Mouse (Mus musculus) right cerebral cortex, postnatal 4 days (tissue): ENCODE results near the gene Bbs9.

Experiments
- DNase-seq: peaks from one replicate; pipeline ENCODE4 v3.0.0-alpha.2; 2022

Gene Bbs9

GRCm38 (mm10) chr9:22468899-22469259 lies 6.6 kb upstream of the Bbs9 start:
- no peak for DNase-seq

- DNase-seq: no peak
Observed at GRCm38 (mm10) chr9:22469643-22470042, 5.9 kb upstream of the Bbs9 start, which contains the start of gene Rp9. TSS of gene Rp9 (minus strand) at chr9:22469743.

DNA sequence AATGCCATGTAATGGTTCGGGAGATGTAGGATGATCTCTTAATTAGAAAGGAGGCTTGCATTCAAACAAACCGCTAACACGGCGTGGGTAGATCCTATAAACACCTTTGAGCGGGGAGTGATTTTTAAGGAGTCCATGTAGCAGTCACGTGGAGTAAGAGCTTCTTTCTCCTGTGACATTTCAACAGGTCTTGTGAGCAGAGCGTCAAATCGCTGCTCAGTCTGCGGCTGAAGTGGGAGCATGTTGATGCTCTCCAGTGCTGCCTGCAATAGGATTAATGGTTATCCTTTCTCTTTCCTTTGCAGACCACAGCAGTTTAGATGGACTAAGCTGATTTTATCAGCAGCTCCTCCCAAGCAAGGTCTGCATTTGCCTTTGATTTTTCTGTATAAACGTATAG lies 750 bp downstream of the Bbs9 start:
- DNase-seq: no peak

GRCm38 (mm10) chr9:22478946-22479345 lies 3.4 kb downstream of the Bbs9 start:
- no peak for DNase-seq

- no peak for DNase-seq
Observed at GRCm38 (mm10) chr9:22483866-22484561, 8.5 kb downstream of the Bbs9 start.

DNA sequence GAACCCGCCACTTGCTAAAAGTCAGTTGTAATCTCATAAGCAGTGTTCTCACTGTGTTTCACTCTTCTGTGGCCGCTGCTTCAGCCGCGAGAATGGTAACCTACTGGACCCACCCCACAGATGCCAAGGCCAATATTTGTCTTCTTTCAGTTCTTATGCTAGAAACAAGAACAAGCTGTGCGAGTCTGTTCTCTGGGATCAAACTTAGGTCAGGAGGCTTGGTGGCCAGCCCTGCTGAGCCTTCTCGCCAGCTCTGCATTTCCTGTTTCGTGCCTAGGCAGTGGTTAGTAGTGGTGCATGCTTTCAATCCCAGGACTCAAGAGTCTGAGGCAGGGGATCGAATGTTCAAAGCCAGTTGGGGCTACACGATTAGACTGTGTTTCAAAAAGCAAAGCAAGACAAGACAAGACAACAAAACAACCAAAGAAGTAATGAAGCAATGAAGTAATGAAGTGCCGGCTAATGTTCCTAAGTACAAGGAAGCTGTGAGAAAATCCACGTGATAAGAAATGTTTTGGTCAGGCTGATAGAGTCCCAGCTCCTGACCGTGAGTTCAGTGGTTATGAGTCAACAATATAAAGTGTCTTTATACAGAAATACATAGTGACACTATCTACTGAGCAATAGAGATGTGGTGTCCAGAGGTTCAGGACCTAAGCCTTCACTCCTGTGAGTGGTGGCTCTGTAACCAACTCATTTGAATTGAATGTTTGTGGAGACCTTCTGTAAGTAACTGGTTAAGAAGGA lies 9.2 kb downstream of the Bbs9 start:
- DNase-seq: no peak

DNA sequence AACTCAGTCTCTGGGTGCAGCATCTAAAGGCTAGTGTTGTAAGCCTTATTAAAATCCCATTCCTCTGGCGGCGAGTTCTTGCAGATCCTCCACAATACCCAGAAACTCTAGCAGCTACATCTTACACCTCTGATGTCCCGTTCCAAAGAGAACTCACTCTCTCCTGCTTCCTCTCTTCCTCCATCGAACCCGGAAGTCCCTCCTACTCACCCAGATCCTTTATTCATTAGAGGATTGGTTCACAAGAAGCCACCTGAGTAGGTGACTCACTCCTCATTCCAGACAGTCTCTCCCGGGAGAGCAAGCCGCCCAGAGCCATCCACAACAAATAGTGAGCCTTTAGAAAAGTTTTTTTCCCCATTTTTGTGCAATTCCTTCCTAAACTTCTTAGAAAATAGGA lies 10.7 kb downstream of the Bbs9 start:
- no peak for DNase-seq

DNA sequence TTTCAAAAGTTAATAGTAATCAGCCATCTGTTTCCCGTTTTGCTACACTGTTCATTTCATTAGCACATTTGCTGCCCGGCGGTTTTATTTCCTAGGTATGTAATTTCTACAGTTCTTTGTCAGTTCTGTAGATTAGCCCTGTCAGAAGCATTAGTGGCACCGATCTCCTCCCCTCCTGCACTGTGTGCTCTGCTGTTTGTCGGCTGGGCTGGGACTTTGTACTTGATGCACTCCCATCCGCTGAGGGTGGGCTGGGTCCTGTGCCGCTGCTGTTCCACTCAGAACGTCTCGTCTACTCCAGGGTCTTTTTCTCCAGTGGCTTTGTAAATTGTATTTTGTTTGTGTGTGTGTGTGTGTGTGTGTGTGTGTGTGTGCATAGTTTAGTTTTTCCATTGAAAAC lies 13.4 kb downstream of the Bbs9 start:
- no peak for DNase-seq

DNA sequence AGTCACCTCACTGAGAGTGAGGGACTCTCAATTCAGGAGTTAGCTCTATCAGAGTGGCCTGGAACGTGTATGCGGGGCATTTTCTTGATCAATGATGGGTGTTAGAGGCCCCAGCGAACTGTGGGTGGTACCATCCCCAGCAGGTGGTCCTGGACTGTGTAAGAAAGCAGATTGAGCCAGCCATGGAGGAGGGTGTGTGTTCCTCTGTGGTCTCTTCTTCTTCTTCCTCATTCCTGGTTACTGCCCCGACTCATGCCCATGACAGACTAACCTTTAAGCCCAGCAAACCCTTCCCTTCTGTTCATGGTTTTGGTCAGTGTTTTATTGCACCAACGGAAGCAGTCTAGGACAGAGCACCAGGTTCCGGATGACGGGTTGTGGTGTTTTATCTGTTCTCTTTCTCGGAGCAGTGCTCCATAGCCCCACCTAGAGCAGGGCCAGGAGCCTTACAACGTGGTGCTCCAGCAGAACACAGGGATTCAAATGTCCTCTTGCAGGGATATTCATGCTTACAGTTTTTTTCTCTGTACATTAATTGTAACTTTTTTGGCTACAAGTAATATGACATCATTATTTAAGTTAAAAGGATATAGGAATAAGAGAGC lies 18.8 kb downstream of the Bbs9 start:
- no peak for DNase-seq

DNA sequence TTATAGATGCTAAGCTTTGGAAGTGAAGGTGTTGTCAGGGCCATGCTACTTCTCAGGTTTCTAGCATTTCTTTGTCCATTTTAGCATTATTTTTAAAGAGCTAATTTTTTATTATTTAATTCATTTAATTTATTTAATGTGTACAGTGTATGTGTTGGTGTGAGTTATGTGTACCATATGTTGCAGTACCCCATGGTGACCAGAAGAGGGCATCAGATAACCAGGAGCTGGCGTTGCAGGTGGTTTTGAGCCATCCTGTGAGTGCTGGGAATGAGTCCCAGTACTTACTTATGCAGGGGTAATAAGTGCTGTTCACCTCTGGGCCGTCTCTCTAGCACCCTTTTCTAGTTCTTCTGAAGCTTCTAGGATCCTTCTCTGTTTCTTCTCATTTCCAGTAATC lies 19.6 kb downstream of the Bbs9 start:
- no peak for DNase-seq

- DNase-seq: no peak
Observed at GRCm38 (mm10) chr9:22497021-22497767, 21.7 kb downstream of the Bbs9 start.

GRCm38 (mm10) chr9:22502972-22503371 lies 27.5 kb downstream of the Bbs9 start:
- no peak for DNase-seq

- no peak for DNase-seq
Observed at GRCm38 (mm10) chr9:22503581-22503980, 28.1 kb downstream of the Bbs9 start.

DNA sequence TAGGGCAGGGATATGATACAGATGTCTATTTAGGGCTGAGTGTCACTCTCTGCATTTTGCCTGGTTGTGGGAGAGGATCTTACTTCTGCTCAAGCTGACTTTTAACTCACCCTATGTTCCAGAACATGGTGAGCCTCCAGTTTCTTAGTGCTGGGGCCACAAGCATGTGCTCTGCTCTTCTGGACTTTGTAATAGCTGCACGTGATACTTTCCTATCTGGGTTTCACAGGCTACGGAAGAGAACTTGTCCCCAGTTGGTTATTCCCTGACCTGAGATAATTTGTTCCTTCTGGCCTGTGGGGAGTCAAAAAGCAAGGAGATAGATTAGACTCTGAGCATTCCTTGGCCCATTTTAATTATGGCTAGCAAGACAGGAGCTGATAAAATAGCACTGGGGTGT lies 30.1 kb downstream of the Bbs9 start:
- DNase-seq: no peak

- no peak for DNase-seq
Observed at GRCm38 (mm10) chr9:22515076-22515475, 39.6 kb downstream of the Bbs9 start.

DNA sequence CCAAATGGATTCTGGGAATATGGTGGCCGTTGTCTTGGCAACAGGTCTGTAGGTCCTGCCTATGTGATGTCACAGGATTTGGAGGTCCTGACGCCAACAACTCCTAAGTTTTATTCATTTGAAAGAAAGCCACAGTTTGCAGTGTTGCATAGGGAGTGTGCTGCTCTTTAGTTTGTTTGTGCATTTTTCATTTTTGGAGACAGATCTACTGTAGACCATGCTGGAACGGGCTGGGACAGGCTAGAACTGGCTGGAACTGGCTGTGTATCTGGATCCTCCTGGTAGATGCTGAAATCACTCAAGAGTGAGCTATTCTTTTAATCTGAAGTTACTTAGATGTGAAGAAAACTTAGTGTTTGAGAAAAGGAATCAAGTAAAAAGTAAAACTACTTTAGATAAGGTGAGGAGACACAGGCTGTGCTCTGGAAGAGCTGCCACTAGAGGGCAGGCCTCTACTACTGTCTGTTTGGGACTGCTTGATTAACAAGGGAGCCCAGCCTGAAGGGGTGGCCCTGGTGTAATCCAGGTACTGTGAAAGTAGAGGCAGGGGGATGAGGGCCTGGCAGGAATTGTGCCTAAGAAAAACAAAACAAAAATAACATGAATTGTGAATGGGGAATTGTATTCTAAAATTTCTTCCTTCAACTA lies 43.0 kb downstream of the Bbs9 start:
- peak; percentile 62 for DNase-seq

- DNase-seq: no peak
Observed at GRCm38 (mm10) chr9:22523460-22523859, 47.9 kb downstream of the Bbs9 start.

DNA sequence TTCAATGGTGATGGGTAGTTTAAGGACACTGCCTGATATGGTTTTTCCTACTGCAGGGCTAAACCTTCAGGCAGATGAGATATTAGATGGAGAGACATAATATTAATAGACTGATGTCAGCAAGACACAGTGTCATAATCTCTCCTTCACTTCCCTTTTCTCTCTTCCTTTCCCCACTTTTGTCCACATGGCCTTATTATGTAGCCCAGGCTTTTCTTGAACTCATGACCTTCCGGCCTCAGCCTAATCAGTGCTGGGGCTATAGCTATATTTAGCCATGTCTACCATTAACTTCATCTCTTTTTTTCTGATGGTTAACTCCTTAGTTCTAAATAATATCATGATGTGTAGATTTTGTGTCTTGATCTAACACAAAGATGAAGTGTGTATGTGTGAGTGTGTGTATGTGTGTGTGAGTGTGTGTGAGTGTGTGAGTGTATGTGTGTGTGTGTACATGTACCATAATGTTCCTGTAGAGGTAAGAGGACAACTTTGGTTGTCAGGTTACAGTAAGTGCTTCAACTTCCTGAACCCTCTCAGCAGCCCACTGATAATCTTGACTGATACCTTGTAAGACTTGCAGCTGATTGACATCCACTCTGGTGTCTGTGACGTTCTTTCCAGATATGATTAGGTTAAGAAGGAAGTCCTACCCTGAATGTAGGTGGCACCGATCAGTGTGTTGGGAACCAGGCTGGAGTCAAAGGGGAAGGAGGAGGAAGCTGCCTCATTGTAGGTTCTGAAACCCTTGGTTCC lies 55.4 kb downstream of the Bbs9 start:
- DNase-seq: no peak

DNA sequence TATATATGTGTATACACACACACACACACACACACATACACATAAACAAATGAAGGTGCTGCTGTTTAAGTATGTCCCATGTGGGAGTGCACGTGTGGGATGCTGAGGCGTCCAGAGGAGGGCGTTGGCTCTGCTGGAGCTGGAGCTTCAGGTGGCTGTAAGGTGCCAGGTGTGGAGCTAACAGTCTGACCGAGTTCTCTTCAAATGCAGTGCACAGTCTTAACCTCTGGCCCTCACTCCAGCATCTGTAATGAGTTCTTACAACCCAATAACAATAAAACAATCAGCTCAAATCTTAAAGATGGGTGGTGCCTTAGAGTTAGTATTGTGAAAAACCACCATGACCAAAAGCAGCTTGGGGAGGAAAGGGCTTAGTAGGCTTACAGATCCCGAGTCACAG lies 56.6 kb downstream of the Bbs9 start:
- no peak for DNase-seq

- DNase-seq: peak; percentile 41
Observed at GRCm38 (mm10) chr9:22532810-22533447, 57.4 kb downstream of the Bbs9 start.

DNA sequence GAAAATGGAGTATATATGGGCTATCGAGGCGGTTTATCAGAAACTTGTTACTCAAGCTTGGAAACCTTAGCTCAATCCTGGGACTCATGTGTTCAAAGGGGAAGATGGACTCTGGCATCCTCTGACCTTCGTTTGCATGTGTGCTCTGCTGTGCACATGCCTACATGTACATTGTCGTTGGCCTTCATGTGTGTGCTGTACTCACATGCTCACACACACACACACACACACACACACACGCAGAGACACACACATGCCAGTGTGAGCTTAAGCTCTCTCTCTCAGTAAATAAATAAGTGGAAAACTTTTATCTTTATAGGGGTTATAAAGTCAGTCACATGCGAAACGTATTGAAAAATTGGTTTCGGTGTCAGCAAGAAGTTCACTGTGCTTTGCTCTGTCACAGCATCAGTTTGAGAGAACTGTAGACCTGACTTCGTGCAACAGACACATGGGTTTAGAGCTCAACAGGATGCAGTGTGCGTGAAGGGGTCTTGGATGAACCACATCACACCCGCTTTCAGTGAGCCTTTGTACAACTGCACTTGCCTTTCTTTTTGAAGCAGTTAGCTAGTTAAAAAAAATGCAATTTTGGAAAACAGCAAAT lies 62.4 kb downstream of the Bbs9 start:
- no peak for DNase-seq
